Mouse (Mus musculus) brain, embryonic 14.5 days (tissue): ENCODE measurements around the gene Abcd1. TPM values are rescaled to one million over a fixed set of nuclear protein-coding genes. Genes with fewer than 3 reads are reported as not detected.

Experiments used
- DNase-seq: peaks from one replicate; pipeline ENCODE4 v3.0.0-alpha.2; 2011; ENCODE audit warnings: low read depth
- CTCF ChIP-seq: fragments of 200-500 bp; IDR thresholded peaks from 2 replicates; pipeline ENCODE4 v1.5.1; 2012; ENCODE audit warnings: inconsistent platforms, mild to moderate bottlenecking, moderate library complexity, borderline replicate concordance; ENCODE audit not compliant: insufficient read depth, insufficient read length; ENCODE audit errors: extremely low read depth
- POLR2A ChIP-seq: fragments of 200-500 bp; IDR thresholded peaks from 2 replicates; pipeline ENCODE4 v1.6.1; 2012; ENCODE audit warnings: mild to moderate bottlenecking, inconsistent platforms, borderline replicate concordance; ENCODE audit not compliant: poor library complexity, insufficient read depth, insufficient read length, severe bottlenecking; ENCODE audit errors: extremely low read depth
- polyA plus RNA-seq: library from polyadenylated mRNA; depleted of rRNA; stranded (reverse); fragments of >200 nt; gene quantifications from 2 replicates; pipeline ENCODE4 v1.2.3, GENCODE M21; 2012; rRNA removed

Gene Abcd1
- polyA plus RNA-seq: 16.0 and 19.3 TPM in 2 replicates

DNA sequence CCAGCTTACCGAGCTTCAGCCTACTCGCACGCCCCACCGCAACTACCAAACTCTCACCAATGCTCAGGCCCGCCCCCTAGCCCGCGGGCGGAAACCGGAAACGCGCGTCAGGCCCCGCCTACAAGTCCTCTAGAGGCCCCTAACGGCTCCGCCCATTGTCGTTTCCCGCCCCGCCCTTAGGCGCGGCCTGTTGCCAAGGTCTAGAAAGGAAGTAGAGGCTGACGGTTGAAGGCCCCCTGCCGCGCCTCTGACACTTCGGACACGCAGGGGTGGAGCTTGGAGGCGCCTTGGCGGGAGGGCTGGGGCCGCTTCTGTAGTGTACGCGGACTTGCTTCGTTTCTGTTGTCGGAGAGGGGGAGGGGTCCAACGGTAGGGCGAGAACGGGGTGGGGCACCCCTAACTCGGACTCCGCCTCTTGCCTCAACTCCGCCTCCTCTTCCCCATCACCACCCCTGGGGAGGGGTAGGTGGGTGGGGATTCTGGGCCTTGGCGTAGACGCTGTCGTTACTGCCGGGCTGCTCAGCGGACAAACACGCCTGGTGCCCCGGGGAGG lies at the start of gene Abcd1, which contains the start of gene Bcap31:
Gene Abcd1, plus strand, starts transcription at position 489 of the 553 bp plus-strand sequence.
Gene Bcap31, minus strand, starts transcription at position 67 of the 553 bp plus-strand sequence.
- DNase-seq: peak; percentile 97
- no peak for TF ChIP-seq CTCF
- no peak for TF ChIP-seq POLR2A

DNA sequence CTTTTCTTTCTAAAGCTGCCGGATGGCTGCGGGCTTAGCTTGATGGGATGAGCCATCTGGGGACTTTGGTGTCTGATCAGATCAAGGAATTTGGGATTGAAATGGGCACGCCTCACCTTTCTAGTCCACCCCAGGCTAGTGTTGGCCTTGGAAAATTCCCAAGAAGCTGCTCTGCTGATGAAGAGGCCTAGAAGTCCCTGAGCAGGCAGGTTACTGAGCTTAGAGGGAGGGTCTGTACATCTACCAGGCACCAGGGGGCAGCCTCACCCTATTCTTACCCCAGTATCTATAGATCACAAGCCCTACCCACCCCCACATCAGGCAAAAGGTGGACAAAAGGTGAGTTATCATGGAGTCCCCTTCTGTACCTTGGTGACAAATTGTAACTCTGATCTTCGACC lies 44.4 kb upstream of the Abcd1 start:
- TF ChIP-seq POLR2A (no peak), CTCF (peak; percentile 61; the same call in 1 of the 2 replicates)
- peak; percentile 82 for DNase-seq

DNA sequence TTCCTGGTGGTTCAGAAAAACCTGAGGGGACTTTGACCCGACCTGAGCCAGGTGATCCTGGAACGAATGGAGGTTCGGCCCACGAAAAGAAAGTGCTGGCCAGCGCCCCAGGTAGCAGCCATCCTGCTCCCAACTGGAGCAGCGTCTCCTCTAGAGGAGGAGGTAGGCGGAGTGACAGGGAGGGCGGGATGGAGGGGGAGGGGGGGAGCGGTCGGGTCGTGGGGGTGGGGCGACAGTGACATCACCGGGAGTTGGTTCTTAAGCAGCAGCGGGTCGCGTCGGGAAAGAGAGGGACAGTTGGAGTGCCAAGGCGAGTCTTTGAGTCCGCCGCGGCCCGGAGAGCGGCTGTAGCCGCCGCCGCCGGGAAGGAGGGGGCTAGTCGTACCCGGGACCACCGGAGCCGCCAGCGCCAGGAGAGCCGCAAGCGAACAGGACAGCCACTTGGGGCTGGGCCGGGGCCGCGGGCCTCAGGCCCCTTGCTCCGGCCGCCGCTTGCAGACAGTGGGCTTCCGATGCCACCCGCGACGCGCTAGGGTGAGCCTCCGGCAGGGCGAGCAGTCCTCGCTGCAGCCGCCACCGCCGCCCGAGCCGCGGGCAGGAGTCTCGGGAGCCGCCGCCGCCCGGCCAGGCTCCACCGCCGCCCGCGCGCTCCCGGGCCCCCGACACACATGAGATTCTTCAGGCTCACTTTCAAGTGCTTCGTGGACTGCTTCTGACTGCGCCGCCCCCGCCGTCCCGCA lies 43.3 kb upstream of the Abcd1 start, which contains the start of gene Slc6a8:
Gene Slc6a8, plus strand, starts transcription at position 272 of the 740 bp plus-strand sequence.
- DNase-seq: peak; percentile 89
- TF ChIP-seq CTCF: no peak
- TF ChIP-seq POLR2A: peak; percentile 50; the same call in 1 of the 2 replicates

DNA sequence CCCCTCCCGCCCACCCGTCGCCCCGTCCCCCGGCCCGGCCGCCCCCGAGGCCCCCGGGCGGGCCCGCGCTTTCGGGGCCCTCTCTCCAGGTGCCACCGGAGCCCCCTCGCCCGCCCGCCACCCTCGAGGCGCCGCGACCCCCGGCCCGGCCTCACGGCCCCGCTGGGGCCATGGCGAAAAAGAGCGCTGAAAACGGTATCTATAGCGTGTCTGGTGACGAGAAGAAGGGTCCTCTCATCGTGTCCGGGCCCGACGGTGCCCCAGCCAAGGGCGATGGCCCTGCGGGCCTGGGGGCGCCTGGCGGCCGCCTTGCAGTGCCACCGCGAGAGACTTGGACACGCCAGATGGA lies 42.8 kb upstream of the Abcd1 start:
- TF ChIP-seq POLR2A (no peak), CTCF (no peak)
- no peak for DNase-seq

DNA sequence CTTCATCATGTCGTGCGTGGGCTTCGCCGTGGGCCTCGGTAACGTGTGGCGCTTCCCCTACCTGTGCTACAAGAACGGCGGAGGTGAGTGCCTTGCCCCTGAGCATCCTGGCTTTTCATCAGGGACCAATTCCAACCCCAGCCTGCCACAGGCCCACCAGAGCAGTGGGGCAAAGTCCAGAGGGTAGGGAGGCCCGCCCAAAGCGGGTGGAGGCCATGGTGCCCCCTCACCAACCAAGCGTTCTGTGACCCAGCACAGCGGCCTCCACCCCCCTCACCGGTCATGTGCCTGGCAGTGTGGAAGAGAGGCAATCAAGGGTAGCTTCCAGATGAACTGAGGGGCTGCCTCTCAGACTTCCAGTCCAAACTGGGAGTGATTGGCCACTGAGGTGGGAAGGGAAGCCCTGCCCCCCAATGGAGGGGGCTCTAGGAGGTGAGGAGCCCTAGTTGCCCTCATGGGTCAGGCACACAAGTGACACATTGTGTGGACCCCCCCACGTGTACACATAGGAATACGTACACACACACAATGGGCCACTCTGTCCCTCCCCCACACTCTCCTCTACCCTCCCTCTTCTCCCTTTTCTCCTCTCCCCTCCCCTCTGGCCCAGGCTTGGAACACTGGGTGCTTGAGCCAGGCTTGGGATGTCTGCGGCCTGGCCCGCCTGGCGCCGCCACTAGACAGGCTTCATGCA lies 42.3 kb upstream of the Abcd1 start:
- peak; percentile 53 for DNase-seq
- no peak for TF ChIP-seq POLR2A
- no peak for TF ChIP-seq CTCF

DNA sequence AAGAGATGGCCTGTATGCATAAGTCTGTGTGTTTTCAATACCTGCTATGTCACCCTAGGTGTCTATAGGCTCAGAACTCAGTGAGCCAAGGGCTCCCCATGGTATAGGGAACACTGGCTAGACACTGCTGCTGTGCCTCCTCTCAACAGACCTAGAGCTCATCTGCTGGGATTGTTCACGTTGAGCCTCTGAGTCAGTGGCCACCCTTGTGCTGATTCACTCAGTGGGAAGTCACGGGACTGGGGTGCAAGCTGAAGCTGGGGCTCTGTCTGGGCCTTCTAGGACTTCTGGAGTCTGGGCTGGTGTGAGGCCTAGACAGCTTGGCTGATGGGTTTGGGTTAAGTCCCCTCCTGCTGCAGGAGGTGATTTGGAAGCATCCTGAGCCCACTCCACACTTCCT lies 41.2 kb upstream of the Abcd1 start:
- TF ChIP-seq CTCF: no peak
- no peak for TF ChIP-seq POLR2A
- no peak for DNase-seq

DNA sequence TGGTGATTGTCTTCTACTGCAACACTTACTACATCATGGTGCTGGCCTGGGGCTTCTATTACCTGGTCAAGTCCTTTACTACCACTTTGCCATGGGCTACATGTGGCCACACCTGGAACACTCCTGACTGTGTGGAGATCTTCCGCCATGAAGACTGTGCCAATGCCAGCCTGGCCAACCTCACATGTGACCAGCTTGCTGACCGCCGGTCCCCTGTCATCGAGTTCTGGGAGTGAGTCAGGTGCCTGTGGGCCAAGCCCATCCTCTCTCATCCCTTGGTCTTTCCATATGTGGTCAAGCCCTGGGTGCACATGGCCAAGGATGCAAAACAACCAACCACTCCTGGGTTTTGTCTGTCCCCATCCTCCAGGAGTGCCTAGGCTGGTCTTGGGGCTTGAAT lies 39.7 kb upstream of the Abcd1 start:
- TF ChIP-seq POLR2A (no peak), CTCF (no peak)
- DNase-seq: no peak

DNA sequence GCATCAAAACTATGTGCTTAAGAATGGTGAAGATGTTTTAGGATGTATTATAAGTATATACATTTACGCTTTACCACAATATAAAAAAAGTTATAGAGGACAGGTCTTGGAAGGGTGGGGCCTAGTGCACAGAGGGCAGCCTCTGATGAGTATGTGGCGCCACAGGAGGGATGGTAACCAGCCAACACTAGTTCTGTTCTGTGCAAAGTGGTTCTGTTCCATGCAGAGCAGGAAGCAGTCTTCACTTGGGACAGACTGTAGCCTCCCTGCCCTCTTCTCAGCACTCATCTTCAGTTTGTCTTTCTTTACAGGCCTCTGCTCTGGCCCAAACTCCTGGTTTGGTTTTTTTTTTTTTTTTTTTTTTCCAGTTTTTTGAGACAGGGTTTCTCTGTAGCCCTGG lies 32.2 kb upstream of the Abcd1 start:
- TF ChIP-seq POLR2A (no peak), CTCF (no peak)

DNA sequence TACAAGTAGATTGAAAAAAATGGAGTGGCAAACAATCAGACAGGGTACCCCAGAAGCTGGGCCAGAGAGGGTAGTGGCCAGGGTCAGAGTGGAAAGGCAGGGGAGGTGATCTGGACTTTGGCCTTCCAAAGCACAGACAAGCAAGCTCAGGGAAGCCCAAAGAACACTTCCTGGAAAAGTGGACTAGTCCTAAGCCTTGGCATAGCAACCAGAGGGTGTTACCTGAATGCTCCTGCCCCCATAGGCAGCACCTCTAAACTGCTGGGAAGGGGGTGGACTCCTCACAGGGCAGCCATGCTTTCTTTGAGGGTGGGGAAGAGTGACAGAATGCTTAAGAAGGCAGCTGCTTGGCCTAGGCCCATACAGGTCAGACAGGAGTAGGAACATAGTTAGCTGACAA lies 31.4 kb upstream of the Abcd1 start:
- TF ChIP-seq CTCF: no peak
- TF ChIP-seq POLR2A: no peak

More for the DNA sequence above, 32.2 kb upstream of the Abcd1 start:
- DNase-seq: no peak

DNA sequence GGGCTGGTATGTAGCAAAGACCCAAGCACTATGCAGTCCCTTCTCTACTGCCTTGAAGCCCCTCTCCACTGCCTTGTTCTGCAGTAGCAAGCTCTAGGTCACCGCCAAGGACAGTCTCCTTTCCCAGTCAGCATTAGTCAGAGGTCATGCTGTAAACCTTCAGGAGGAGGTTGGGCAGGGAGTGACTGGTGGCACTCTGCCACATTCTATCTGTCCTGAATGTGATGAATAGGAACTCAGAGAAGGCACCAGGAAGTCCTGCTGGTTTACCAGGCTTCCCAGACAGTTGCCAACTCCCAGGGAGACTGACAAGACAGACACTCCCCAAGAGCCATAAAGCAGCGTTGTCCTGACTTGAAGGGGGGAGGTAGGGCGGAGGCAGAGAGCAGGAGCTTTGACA lies 30.8 kb upstream of the Abcd1 start:
- TF ChIP-seq CTCF (no peak), POLR2A (no peak)
- no peak for DNase-seq

More for the DNA sequence above, 31.4 kb upstream of the Abcd1 start:
- DNase-seq: no peak

DNA sequence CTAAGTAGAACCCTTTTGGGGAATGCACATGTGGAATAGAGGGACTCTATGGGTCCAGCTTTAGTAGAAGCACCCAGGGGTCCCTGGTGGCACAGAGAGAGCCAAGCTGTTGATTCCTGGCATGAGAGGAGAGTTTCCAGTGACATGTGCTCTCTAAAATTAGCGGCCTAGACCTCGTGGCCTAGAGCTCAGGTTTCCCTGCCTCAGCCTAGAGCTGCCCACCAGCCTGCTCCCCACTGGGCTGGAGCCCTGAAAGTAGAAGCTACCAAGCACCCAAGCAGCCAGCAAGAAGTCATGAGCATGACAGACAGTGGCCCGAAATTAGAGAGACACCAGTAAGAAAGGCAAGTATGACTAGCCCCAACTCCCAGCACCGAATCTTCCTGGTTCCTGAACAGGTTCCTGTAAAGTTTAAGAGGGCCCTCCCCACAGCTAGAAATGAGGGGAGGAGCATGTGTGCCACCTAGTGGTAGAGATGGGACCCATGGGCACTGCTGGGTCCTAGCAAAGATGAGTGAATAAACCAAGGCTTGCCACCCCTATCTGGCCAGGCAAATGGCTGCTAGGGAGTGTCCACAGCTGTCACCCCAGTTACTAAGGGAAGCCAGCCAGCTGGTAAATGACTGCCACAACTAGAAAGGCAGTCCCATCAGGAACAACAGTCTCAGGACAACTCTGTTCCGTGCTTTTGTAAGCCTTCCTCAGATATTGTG lies 25.3 kb upstream of the Abcd1 start:
- DNase-seq: peak; percentile 29
- TF ChIP-seq POLR2A (no peak), CTCF (peak; percentile 61; the same call in 1 of the 2 replicates)
